8 mouse cellular contexts compared by ENCODE assay signal in the genomic region with DNA sequence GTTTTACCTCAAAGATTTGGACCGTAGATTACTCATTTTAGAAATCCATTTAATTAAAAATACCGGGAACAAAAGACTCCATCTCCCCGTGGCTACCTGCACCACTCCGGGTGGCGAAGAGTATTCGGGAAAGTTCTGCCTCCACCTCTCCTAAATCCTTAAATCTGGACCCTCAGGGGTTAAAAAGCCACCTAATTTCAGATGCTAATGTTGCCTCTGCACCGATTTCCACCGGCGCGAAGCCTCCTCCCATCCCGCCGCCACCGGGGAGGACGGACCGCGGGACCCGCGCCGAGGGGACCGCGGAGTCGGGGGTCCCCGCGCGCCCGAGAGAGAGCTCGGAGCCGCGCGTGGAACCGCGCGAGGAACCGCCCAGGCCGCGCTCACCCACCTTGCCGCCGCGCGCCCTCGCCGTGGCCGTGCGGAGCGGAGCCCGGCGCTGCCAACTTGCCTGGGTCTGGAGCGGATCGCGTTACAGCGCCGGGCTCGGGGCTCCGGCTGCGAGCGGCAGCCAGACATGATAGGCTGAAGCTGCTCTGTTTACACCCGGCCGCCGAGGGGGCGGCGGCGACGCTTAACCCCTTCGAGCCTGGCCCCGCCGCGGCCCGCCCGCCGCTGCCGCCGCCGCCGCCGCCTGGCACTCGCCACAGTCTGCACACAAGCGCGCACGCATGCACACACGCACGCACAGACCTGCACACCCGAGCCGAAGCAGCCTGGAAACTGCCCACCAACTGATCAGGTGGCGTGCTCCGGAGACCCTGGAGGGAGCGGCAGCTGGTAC.
DNase-seq lines count a peak whose midpoint lies in the region; ATAC-seq lines count a peak whose summit lies in the region.

No protein-coding gene starts in this region.

- H3K27ac ChIP-seq in embryonic facial prominence, embryonic 15.5 days (replicated peaks) = peak overlapping the region; percentile 97
- peak overlapping the region; percentile 93 for H3K27ac ChIP-seq in heart, embryonic 12.5 days (ENCODE audit: poor library complexity, severe bottlenecking)
- peak overlapping the region; percentile 85 for H3K27ac ChIP-seq in kidney, embryonic 14.5 days (ENCODE audit: low read depth, low read length)
- H3K27ac ChIP-seq in neural tube, embryonic 14.5 days (ENCODE audit: low read depth, low read length) = peak overlapping the region; percentile 95

- peak overlapping the region; percentile 86 for H3K9ac ChIP-seq in embryonic facial prominence, embryonic 15.5 days
- peak overlapping the region; percentile 88 for H3K9ac ChIP-seq in heart, embryonic 12.5 days
- peak overlapping the region; percentile 83 for H3K9ac ChIP-seq in kidney, embryonic 14.5 days (ENCODE audit: low read depth, low read length)
- H3K9ac ChIP-seq in neural tube, embryonic 14.5 days (replicated peaks; ENCODE audit: low read depth, low read length) = peak overlapping the region; percentile 76

- peak overlapping the region; percentile 82 for H3K4me2 ChIP-seq in embryonic facial prominence, embryonic 15.5 days (replicated peaks)
- peak overlapping the region; percentile 86 for H3K4me2 ChIP-seq in heart, embryonic 12.5 days
- H3K4me2 ChIP-seq in kidney, embryonic 14.5 days (replicated peaks; ENCODE audit: low read depth, low read length) = peak overlapping the region; percentile 77
- H3K4me2 ChIP-seq in neural tube, embryonic 14.5 days (ENCODE audit: low read depth, low read length) = peak overlapping the region; percentile 85

- no peaks in the 10 kb centered on the region for H3K27me3 ChIP-seq in embryonic facial prominence, embryonic 15.5 days
- no peaks in the 10 kb centered on the region for H3K27me3 ChIP-seq in heart, embryonic 12.5 days (replicated peaks)
- no peaks in the 10 kb centered on the region for H3K27me3 ChIP-seq in kidney, embryonic 14.5 days (ENCODE audit: control insufficient read depth, insufficient read depth, low read length)
- no peaks in the 10 kb centered on the region for H3K27me3 ChIP-seq in neural tube, embryonic 14.5 days (ENCODE audit: control insufficient read depth, insufficient read depth, low read length)

- no peaks in the 10 kb centered on the region for H3K9me3 ChIP-seq in embryonic facial prominence, embryonic 15.5 days (replicated peaks)
- H3K9me3 ChIP-seq in heart, embryonic 12.5 days (replicated peaks) = no peaks in the 10 kb centered on the region
- H3K9me3 ChIP-seq in kidney, embryonic 14.5 days (ENCODE audit: control insufficient read depth, low read length) = no peaks in the 10 kb centered on the region
- no peaks in the 10 kb centered on the region for H3K9me3 ChIP-seq in neural tube, embryonic 14.5 days (ENCODE audit: control insufficient read depth, low read length)

- peak; percentile 70 for DNase-seq in layer of hippocampus, adult 11-12 months (ENCODE audit: low spot score)
- no peak for DNase-seq in layer of hippocampus, adult 9-10 months (ENCODE audit: low spot score)
- peak; percentile 71 for DNase-seq in liver
- peak; percentile 48 for DNase-seq in thymus, postnatal 4 days

- peak overlapping the region; percentile 78 for H3K4me3 ChIP-seq in embryonic facial prominence, embryonic 15.5 days (replicated peaks)
- H3K4me3 ChIP-seq in heart, embryonic 12.5 days = peak overlapping the region; percentile 97
- peak overlapping the region; percentile 84 for H3K4me3 ChIP-seq in kidney, embryonic 14.5 days (ENCODE audit: low read length)
- H3K4me3 ChIP-seq in neural tube, embryonic 14.5 days (ENCODE audit: low read depth, low read length) = peak overlapping the region; percentile 68

- under 1% methylated on average over 84 of the region's 86 CpGs for WGBS in embryonic facial prominence, embryonic 15.5 days
- under 1% methylated on average over 82 of the region's 86 CpGs for WGBS in heart, embryonic 12.5 days
- under 1% methylated on average over 78 of the region's 86 CpGs for WGBS in kidney, embryonic 14.5 days
- under 1% methylated on average over 47 of the region's 86 CpGs for WGBS in neural tube, embryonic 14.5 days

- H3K4me1 ChIP-seq in embryonic facial prominence, embryonic 15.5 days = peaks cover 14% of the 10 kb centered on the region
- 0 out of 2 replicates have a peak, but pooled peaks cover 3% of the 10 kb centered on the region for H3K4me1 ChIP-seq in heart, embryonic 12.5 days (replicated peaks)
- H3K4me1 ChIP-seq in kidney, embryonic 14.5 days (ENCODE audit: control insufficient read depth, insufficient read depth, low read length) = peaks cover 13% of the 10 kb centered on the region
- peaks cover 4% of the 10 kb centered on the region; the same call in 1 of the 2 replicates for H3K4me1 ChIP-seq in neural tube, embryonic 14.5 days (ENCODE audit: control insufficient read depth, insufficient read depth, low read length)

- no peaks in the 10 kb centered on the region for H3K36me3 ChIP-seq in embryonic facial prominence, embryonic 15.5 days
- H3K36me3 ChIP-seq in heart, embryonic 12.5 days = no peaks in the 10 kb centered on the region
- H3K36me3 ChIP-seq in kidney, embryonic 14.5 days (ENCODE audit: control insufficient read depth, insufficient read depth, low read length) = no peaks in the 10 kb centered on the region
- no peaks in the 10 kb centered on the region for H3K36me3 ChIP-seq in neural tube, embryonic 14.5 days (ENCODE audit: control insufficient read depth, insufficient read depth, low read length)

- ATAC-seq in embryonic facial prominence, embryonic 15.5 days (ENCODE audit: insufficient number of reproducible peaks, low FRiP score, low TSS enrichment, low read depth) = peak; percentile 96
- ATAC-seq in heart, embryonic 12.5 days (ENCODE audit: insufficient number of reproducible peaks, low FRiP score) = peak; percentile 92
- peak; percentile 96 for ATAC-seq in kidney, embryonic 14.5 days (ENCODE audit: low FRiP score, low TSS enrichment)
- ATAC-seq in neural tube, embryonic 14.5 days (ENCODE audit: low read depth) = peak; percentile 97
